Comparison of ENCODE assay signal across 17 mouse cellular contexts in the genomic region with DNA sequence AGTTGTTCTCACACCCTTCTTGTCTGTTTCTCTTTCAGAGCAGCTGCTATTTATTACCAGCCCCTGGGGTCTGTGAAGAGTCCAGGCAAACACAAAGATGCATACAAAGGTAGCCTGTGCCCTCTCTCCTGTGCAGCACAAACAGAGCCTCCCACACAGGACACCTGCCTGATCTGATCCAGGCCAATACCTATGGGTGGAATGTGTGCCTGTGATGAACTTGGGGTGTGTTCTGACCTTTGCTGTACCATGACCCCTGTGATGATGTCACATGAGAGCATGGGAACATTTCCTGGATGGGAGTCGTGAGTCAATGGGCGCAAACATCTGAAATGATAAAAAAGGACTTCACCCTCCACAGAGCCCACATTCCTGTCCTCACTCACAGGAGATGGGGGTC. TPM values are rescaled to one million over a fixed set of nuclear protein-coding genes. Genes with fewer than 3 reads are reported as not detected.
DNase-seq lines count a peak whose midpoint lies in the region; ATAC-seq and TF ChIP-seq lines count a peak whose summit lies in the region.
"Had no signal": no experiment of that assay in that cellular context is flagged by ENCODE, and none has a peak within 500 bp of the region (broad histone marks: within the 10 kb centered on the region; RNA-seq: fewer than 3 reads in every experiment).

No protein-coding gene starts in this region.

- no peak overlapping the region for H3K4me2 ChIP-seq in liver, embryonic 13.5 days
- H3K4me2 ChIP-seq in liver, embryonic 11.5 days: no peak overlapping the region
- no peak overlapping the region for H3K4me2 ChIP-seq in liver, postnatal 0 days (ENCODE audit: low read depth, low read length)
- H3K4me2 ChIP-seq: forebrain, embryonic 13.5 days; hindbrain, embryonic 15.5 days had no signal

- peaks cover 2% of the 10 kb centered on the region for H3K4me1 ChIP-seq in liver, embryonic 13.5 days (replicated peaks)
- no peaks in the 10 kb centered on the region for H3K4me1 ChIP-seq in liver, embryonic 11.5 days (replicated peaks; ENCODE audit: control insufficient read depth, insufficient read depth, low read length)
- H3K4me1 ChIP-seq in liver, postnatal 0 days (ENCODE audit: insufficient read depth): peaks cover 2% of the 10 kb centered on the region; the same call in 1 of the 2 replicates
- H3K4me1 ChIP-seq: forebrain, embryonic 13.5 days; hindbrain, embryonic 15.5 days had no signal

- no peak overlapping the region for H3K9ac ChIP-seq in liver, embryonic 13.5 days
- no peak overlapping the region for H3K9ac ChIP-seq in liver, embryonic 11.5 days (ENCODE audit: low read depth, low read length)
- no peak overlapping the region for H3K9ac ChIP-seq in liver, postnatal 0 days (replicated peaks)
- H3K9ac ChIP-seq: forebrain, embryonic 13.5 days; forebrain, postnatal 0 days; hindbrain, embryonic 15.5 days had no signal

- no peak overlapping the region for H3K27ac ChIP-seq in liver, embryonic 13.5 days
- H3K27ac ChIP-seq in liver, embryonic 11.5 days (ENCODE audit: low read depth, low read length): no peak overlapping the region
- no peak overlapping the region for H3K27ac ChIP-seq in liver, postnatal 0 days (ENCODE audit: low read depth)
- H3K27ac ChIP-seq: embryonic facial prominence, embryonic 10.5 days; forebrain, embryonic 13.5 days; hindbrain, embryonic 15.5 days had no signal

- TF ChIP-seq CTCF in liver, postnatal 0 days (IDR thresholded peaks at IDR 0.05; ENCODE audit: low read depth): no peak

- no peak for DNase-seq in liver, embryonic 13.5 days
- no peak for DNase-seq in liver, embryonic 11.5 days (ENCODE audit: low spot score)
- DNase-seq in large intestine, adult 2 months (ENCODE audit: low read depth, low spot score): peak; percentile 84
- peak; percentile 19 for DNase-seq in liver, postnatal 0 days
- DNase-seq in heart, postnatal 10 days: no peak
- no peak for DNase-seq in right cerebral cortex, adult 18-20 months
- DNase-seq: adrenal gland, adult 2 months; adrenal gland, postnatal 25 days; cerebellum, adult 18-20 months; cerebellum, adult 9-11 months; forebrain, postnatal 0 days; gastrocnemius, postnatal 36 days; heart, adult 11 months had no signal

- H3K36me3 ChIP-seq in liver, embryonic 13.5 days: no peaks in the 10 kb centered on the region
- no peaks in the 10 kb centered on the region for H3K36me3 ChIP-seq in liver, embryonic 11.5 days (ENCODE audit: control insufficient read depth, insufficient read depth, low read length)
- H3K36me3 ChIP-seq in liver, postnatal 0 days (replicated peaks; ENCODE audit: insufficient read depth, low read length): no peaks in the 10 kb centered on the region
- H3K36me3 ChIP-seq: embryonic facial prominence, embryonic 10.5 days; hindbrain, embryonic 15.5 days had no signal

- intact Hi-C loops in heart, postnatal 10 days (cut with DNase I): no loop called here

- H3K27me3 ChIP-seq in liver, embryonic 13.5 days: no peaks in the 10 kb centered on the region
- H3K27me3 ChIP-seq in liver, embryonic 11.5 days (replicated peaks; ENCODE audit: control insufficient read depth, insufficient read depth, low read length): no peaks in the 10 kb centered on the region
- H3K27me3 ChIP-seq in liver, postnatal 0 days (ENCODE audit: insufficient read depth, low read length): no peaks in the 10 kb centered on the region
- H3K27me3 ChIP-seq: forebrain, embryonic 13.5 days; hindbrain, embryonic 15.5 days had no signal

- 0 out of 2 replicates have a peak, but pooled peaks have one; percentile 45 for ATAC-seq in liver, embryonic 13.5 days (ENCODE audit: low read depth)
- no peak for ATAC-seq in liver, embryonic 11.5 days (replicated peaks; ENCODE audit: low FRiP score)
- peak; percentile 92 for ATAC-seq in liver, postnatal 0 days
- ATAC-seq in frontal cortex, adult (ENCODE audit: low TSS enrichment): no peak
- ATAC-seq: forebrain, embryonic 13.5 days; forebrain, postnatal 0 days had no signal

- WGBS in liver, embryonic 13.5 days (ENCODE audit: insufficient replicate concordance): 51% methylated on average over 2 of the region's 2 CpGs
- WGBS in liver, embryonic 11.5 days: 65% methylated on average over 2 of the region's 2 CpGs
- 34% methylated on average over 2 of the region's 2 CpGs for WGBS in large intestine, adult 2 months
- WGBS in liver, postnatal 0 days (ENCODE audit: insufficient replicate concordance): 55% methylated on average over 2 of the region's 2 CpGs

- no peak overlapping the region for H3K4me3 ChIP-seq in liver, embryonic 13.5 days (replicated peaks)
- H3K4me3 ChIP-seq in liver, embryonic 11.5 days (ENCODE audit: low read depth, low read length): no peak overlapping the region
- no peak overlapping the region for H3K4me3 ChIP-seq in liver, postnatal 0 days (ENCODE audit: low read depth, low read length)
- H3K4me3 ChIP-seq: embryonic facial prominence, embryonic 10.5 days; forebrain, embryonic 13.5 days; hindbrain, embryonic 15.5 days had no signal

- no peaks in the 10 kb centered on the region for H3K9me3 ChIP-seq in liver, embryonic 13.5 days (replicated peaks)
- no peaks in the 10 kb centered on the region for H3K9me3 ChIP-seq in liver, embryonic 11.5 days (ENCODE audit: control insufficient read depth, low read length)
- H3K9me3 ChIP-seq in liver, postnatal 0 days (ENCODE audit: low read length): no peaks in the 10 kb centered on the region
- H3K9me3 ChIP-seq: forebrain, embryonic 13.5 days; hindbrain, embryonic 15.5 days had no signal

- TF ChIP-seq EP300 in liver, postnatal 0 days (IDR thresholded peaks at IDR 0.05; ENCODE audit: low read depth): no peak

RNA-seq across cellular contexts. Expression of a gene that starts 3.7 kb away (rescaled TPM):
- 46.1 and 46.4 TPM in 2 replicates for polyA plus RNA-seq in liver, embryonic 13.5 days (2015; fragmentation: Nextera tagmentation; extraction: Ambion mirVana)
- polyA plus RNA-seq in liver, embryonic 11.5 days (2014; fragmentation: Nextera tagmentation; extraction: Ambion mirVana): 97.7 and 102 TPM in 2 replicates
- 262 and 267 TPM in 2 replicates for polyA plus RNA-seq in large intestine, adult 2 months (2012; rRNA removed)
- polyA plus RNA-seq in liver, postnatal 0 days (2015; fragmentation: Nextera tagmentation; extraction: Ambion mirVana): 39.6 and 41.3 TPM in 2 replicates
- 100 to 1,000 TPM; 135 to 138 TPM for total RNA-seq in heart, postnatal 10 days (2021)

RNA-seq across cellular contexts. Expression of a gene that starts 30.7 kb away (rescaled TPM):
- polyA plus RNA-seq in liver, embryonic 13.5 days (2015; fragmentation: Nextera tagmentation; extraction: Ambion mirVana): 3.6 and 5.0 TPM in 2 replicates
- polyA plus RNA-seq in liver, embryonic 11.5 days (2014; fragmentation: Nextera tagmentation; extraction: Ambion mirVana): 11.3 and 12.2 TPM in 2 replicates
- polyA plus RNA-seq in large intestine, adult 2 months (2012; rRNA removed): 23.9 and 25.5 TPM in 2 replicates
- 6.8 and 7.2 TPM in 2 replicates for polyA plus RNA-seq in liver, postnatal 0 days (2015; fragmentation: Nextera tagmentation; extraction: Ambion mirVana)
- total RNA-seq in heart, postnatal 10 days (2021): 10 to 100 TPM; 10.2 to 10.4 TPM

Comparison
In these comparisons a context has a peak if more than half of its experiments do, and no peak if none do; other contexts are left out.
1. ATAC-seq: peak in liver, embryonic 13.5 days (single experiment) and liver, postnatal 0 days (single experiment); none in liver, embryonic 11.5 days (single experiment) and frontal cortex, adult (single experiment).
2. DNase-seq: peak in large intestine, adult 2 months (single experiment) and liver, postnatal 0 days (single experiment); none in liver, embryonic 13.5 days (single experiment), liver, embryonic 11.5 days (single experiment), heart, postnatal 10 days (0 of 2) and right cerebral cortex, adult 18-20 months (single experiment).